Mouse (Mus musculus): ENCODE data around the gene Tent5b. TPM values are rescaled to one million over a fixed set of nuclear protein-coding genes. Genes with fewer than 3 reads are reported as not detected.

The Tent5b gene
- polyA plus RNA-seq, 1 experiment from 2014 or later, result 0.76 TPM

- H3K9ac ChIP-seq (ENCODE audit: low read length), result no peak overlapping the region
- 44% methylated on average over 6 of the region's 6 CpGs for WGBS
- H3K27me3 ChIP-seq (ENCODE audit: control insufficient read depth, insufficient read depth, low read length), result peaks cover 13% of the 10 kb centered on the region
- DNase-seq (ENCODE audit: low spot score) (no peak), ATAC-seq (replicated peaks; ENCODE audit: low FRiP score) (no peak)
- H3K4me3 ChIP-seq (ENCODE audit: low read depth, low read length), result no peak overlapping the region
- peaks cover 9% of the 10 kb centered on the region; the same call in 1 of the 2 replicates for H3K4me1 ChIP-seq (replicated peaks; ENCODE audit: control insufficient read depth, insufficient read depth, low read length)
- no peak overlapping the region for H3K4me2 ChIP-seq (ENCODE audit: low read depth, low read length, severe bottlenecking)
- H3K27ac ChIP-seq (ENCODE audit: low read depth, low read length), result no peak overlapping the region
- H3K36me3 ChIP-seq (ENCODE audit: control insufficient read depth, insufficient read depth, low read length), result no peaks in the 10 kb centered on the region
- no peaks in the 10 kb centered on the region for H3K9me3 ChIP-seq (ENCODE audit: control insufficient read depth, low read length)
Observed at GRCm38 (mm10) chr4:133480754-133481153, 822 bp downstream of the Tent5b start.

- no peak overlapping the region for H3K9ac ChIP-seq (ENCODE audit: low read length)
- peaks cover 13% of the 10 kb centered on the region for H3K27me3 ChIP-seq (ENCODE audit: control insufficient read depth, insufficient read depth, low read length)
- H3K9me3 ChIP-seq (ENCODE audit: control insufficient read depth, low read length), result no peaks in the 10 kb centered on the region
- no peak for ATAC-seq (replicated peaks; ENCODE audit: low FRiP score)
- no peak for DNase-seq (ENCODE audit: low spot score)
- H3K4me2 ChIP-seq (ENCODE audit: low read depth, low read length, severe bottlenecking), result no peak overlapping the region
- no peak overlapping the region for H3K4me3 ChIP-seq (ENCODE audit: low read depth, low read length)
- WGBS, result 46% methylated on average over 4 of the region's 4 CpGs
- peaks cover 9% of the 10 kb centered on the region; the same call in 1 of the 2 replicates for H3K4me1 ChIP-seq (replicated peaks; ENCODE audit: control insufficient read depth, insufficient read depth, low read length)
- no peaks in the 10 kb centered on the region for H3K36me3 ChIP-seq (ENCODE audit: control insufficient read depth, insufficient read depth, low read length)
- no peak overlapping the region for H3K27ac ChIP-seq (ENCODE audit: low read depth, low read length)
Observed at GRCm38 (mm10) chr4:133481488-133481887, 1.6 kb downstream of the Tent5b start.

GRCm38 (mm10) chr4:133482479-133482878, 2.5 kb downstream of the Tent5b start:
- WGBS, result 86% methylated on average over 3 of the region's 3 CpGs
- DNase-seq (ENCODE audit: low spot score) (no peak), ATAC-seq (replicated peaks; ENCODE audit: low FRiP score) (no peak)
- H3K36me3 ChIP-seq (ENCODE audit: control insufficient read depth, insufficient read depth, low read length), result no peaks in the 10 kb centered on the region
- no peaks in the 10 kb centered on the region for H3K9me3 ChIP-seq (ENCODE audit: control insufficient read depth, low read length)
- H3K9ac ChIP-seq (ENCODE audit: low read length), result no peak overlapping the region
- H3K27me3 ChIP-seq (ENCODE audit: control insufficient read depth, insufficient read depth, low read length), result peaks cover 13% of the 10 kb centered on the region
- H3K4me3 ChIP-seq (ENCODE audit: low read depth, low read length), result no peak overlapping the region
- H3K4me2 ChIP-seq (ENCODE audit: low read depth, low read length, severe bottlenecking), result no peak overlapping the region
- H3K27ac ChIP-seq (ENCODE audit: low read depth, low read length), result no peak overlapping the region
- peaks cover 9% of the 10 kb centered on the region; the same call in 1 of the 2 replicates for H3K4me1 ChIP-seq (replicated peaks; ENCODE audit: control insufficient read depth, insufficient read depth, low read length)

- 0 out of 2 replicates have a peak overlapping the region, but pooled peaks have one; percentile 31 for H3K4me2 ChIP-seq (ENCODE audit: low read depth, low read length, severe bottlenecking)
- H3K9me3 ChIP-seq (ENCODE audit: control insufficient read depth, low read length), result no peaks in the 10 kb centered on the region
- H3K27ac ChIP-seq (ENCODE audit: low read depth, low read length), result no peak overlapping the region
- H3K9ac ChIP-seq (ENCODE audit: low read length), result 0 out of 2 replicates have a peak overlapping the region, but pooled peaks have one; percentile 20
- ATAC-seq (replicated peaks; ENCODE audit: low FRiP score) (no peak), DNase-seq (ENCODE audit: low spot score) (no peak)
- peaks cover 10% of the 10 kb centered on the region; the same call in 1 of the 2 replicates for H3K4me1 ChIP-seq (replicated peaks; ENCODE audit: control insufficient read depth, insufficient read depth, low read length)
- peaks cover 13% of the 10 kb centered on the region for H3K27me3 ChIP-seq (ENCODE audit: control insufficient read depth, insufficient read depth, low read length)
- 11% methylated on average over 22 of the region's 22 CpGs for WGBS
- no peaks in the 10 kb centered on the region for H3K36me3 ChIP-seq (ENCODE audit: control insufficient read depth, insufficient read depth, low read length)
- H3K4me3 ChIP-seq (ENCODE audit: low read depth, low read length), result no peak overlapping the region
Observed at GRCm38 (mm10) chr4:133484266-133485025, 4.5 kb downstream of the Tent5b start.

GRCm38 (mm10) chr4:133485691-133486425, 5.9 kb downstream of the Tent5b start:
- no peak for DNase-seq (ENCODE audit: low spot score)
- Histone ChIP-seq H3K4me1 (replicated peaks; ENCODE audit: control insufficient read depth, insufficient read depth, low read length) (peaks cover 5% of the 10 kb centered on the region; the same call in 1 of the 2 replicates), H3K27me3 (ENCODE audit: control insufficient read depth, insufficient read depth, low read length) (peaks cover 5% of the 10 kb centered on the region), H3K27ac (ENCODE audit: low read depth, low read length) (no peak overlapping the region), H3K9ac (ENCODE audit: low read length) (no peak overlapping the region), H3K36me3 (ENCODE audit: control insufficient read depth, insufficient read depth, low read length) (no peaks in the 10 kb centered on the region), H3K4me3 (ENCODE audit: low read depth, low read length) (no peak overlapping the region), H3K9me3 (ENCODE audit: control insufficient read depth, low read length) (no peaks in the 10 kb centered on the region), H3K4me2 (ENCODE audit: low read depth, low read length, severe bottlenecking) (no peak overlapping the region)
- 92% methylated on average over 28 of the region's 28 CpGs for WGBS
- ATAC-seq (replicated peaks; ENCODE audit: low FRiP score), result no peak

- peaks cover 5% of the 10 kb centered on the region; the same call in 1 of the 2 replicates for H3K4me1 ChIP-seq (replicated peaks; ENCODE audit: control insufficient read depth, insufficient read depth, low read length)
- no peak overlapping the region for H3K4me3 ChIP-seq (ENCODE audit: low read depth, low read length)
- DNase-seq (ENCODE audit: low spot score) (no peak), ATAC-seq (replicated peaks; ENCODE audit: low FRiP score) (no peak)
- no peaks in the 10 kb centered on the region for H3K36me3 ChIP-seq (ENCODE audit: control insufficient read depth, insufficient read depth, low read length)
- no peak overlapping the region for H3K9ac ChIP-seq (ENCODE audit: low read length)
- WGBS, result 94% methylated on average over 26 of the region's 26 CpGs
- H3K9me3 ChIP-seq (ENCODE audit: control insufficient read depth, low read length), result no peaks in the 10 kb centered on the region
- no peaks in the 10 kb centered on the region for H3K27me3 ChIP-seq (ENCODE audit: control insufficient read depth, insufficient read depth, low read length)
- H3K27ac ChIP-seq (ENCODE audit: low read depth, low read length), result no peak overlapping the region
- no peak overlapping the region for H3K4me2 ChIP-seq (ENCODE audit: low read depth, low read length, severe bottlenecking)
Observed at GRCm38 (mm10) chr4:133486673-133487357, 6.9 kb downstream of the Tent5b start.

GRCm38 (mm10) chr4:133488619-133489392, 8.9 kb downstream of the Tent5b start:
- Histone ChIP-seq H3K27ac (ENCODE audit: low read depth, low read length) (no peak overlapping the region), H3K36me3 (ENCODE audit: control insufficient read depth, insufficient read depth, low read length) (no peaks in the 10 kb centered on the region), H3K27me3 (ENCODE audit: control insufficient read depth, insufficient read depth, low read length) (no peaks in the 10 kb centered on the region), H3K4me2 (ENCODE audit: low read depth, low read length, severe bottlenecking) (no peak overlapping the region), H3K4me1 (replicated peaks; ENCODE audit: control insufficient read depth, insufficient read depth, low read length) (peaks cover 5% of the 10 kb centered on the region; the same call in 1 of the 2 replicates), H3K4me3 (ENCODE audit: low read depth, low read length) (no peak overlapping the region), H3K9ac (ENCODE audit: low read length) (no peak overlapping the region), H3K9me3 (ENCODE audit: control insufficient read depth, low read length) (no peaks in the 10 kb centered on the region)
- DNase-seq (ENCODE audit: low spot score) (no peak), ATAC-seq (replicated peaks; ENCODE audit: low FRiP score) (no peak)
- WGBS, result 88% methylated on average over 20 of the region's 20 CpGs

Measured in forebrain, embryonic 11.5 days (tissue).